Mouse (Mus musculus) embryonic stem cell, embryonic (primary cell): ENCODE measurements around the gene Eif4g1.

Experiments used
- CTCF ChIA-PET, 4 experiments: fragments of 300-600 bp in 2 of 4; fragments of 350-600 bp in 2 of 4; sonication (Branson Sonifier 250); formaldehyde crosslinking; loops; one replicate each; lab custom pipeline; 2022; ENCODE audit warnings: inconsistent platforms in 2 of 4; lab: Charles Lee
- POLR2A ChIA-PET, 4 experiments: fragments of 300-600 bp in 2 of 4; fragments of 350-600 bp in 2 of 4; sonication (Branson Sonifier 250); formaldehyde crosslinking; loops; one replicate each; lab custom pipeline; 2022; ENCODE audit warnings: antibody characterized with exemption in 4 of 4, inconsistent platforms in 1 of 4; lab: Charles Lee

The Eif4g1 gene

GRCm38 (mm10) chr16:20691617-20692016 is 23.5 kb downstream of the Eif4g1 start:
- CTCF ChIA-PET, result interaction anchor here in 1 of 4 experiments (1.4 kb wide), 1 partner anchor 11 kb away, joined by 6 read pairs; no protein-coding TSS in a partner anchor
- POLR2A ChIA-PET, result interaction anchor here (0.6 to 14.3 kb wide), 19 partner anchors 8 to 701 kb away, joined by 3 to 298 read pairs (median 4); partner anchors contain the start of genes Abcf3 (in 1 of the 4), Clcn2 (in 1 of the 4), Dvl3 (in 1 of the 4) and Eif4g1 (in 1 of the 4)

GRCm38 (mm10) chr16:20692241-20692965 is 24.3 kb downstream of the Eif4g1 start:
- ChIA-PET POLR2A (interaction anchor here (1.0 to 14.3 kb wide), 26 partner anchors 9 to 701 kb away, joined by 3 to 298 read pairs (median 4); partner anchors contain the start of genes Abcf3 (in 1 of the 4), Clcn2 (in 1 of the 4), Dvl3 (in 1 of the 4) and Eif2b5 (in 1 of the 4)), CTCF (interaction anchor here in 1 of 4 experiments (1.4 kb wide), 1 partner anchor 10 kb away, joined by 6 read pairs; no protein-coding TSS in a partner anchor)

- CTCF ChIA-PET, result interaction anchor here (0.5 to 1.4 kb wide), 8 partner anchors 9 to 205 kb away, joined by 3 to 6 read pairs (median 4); partner anchors contain the start of gene Clcn2 (in 1 of the 4)
- POLR2A ChIA-PET, result interaction anchor here (0.6 to 14.3 kb wide), 27 partner anchors 9 to 1558 kb away, joined by 3 to 298 read pairs (median 4); partner anchors contain the start of genes Clcn2 (in 1 of the 4), Dvl3 (in 1 of the 4), Eif2b5 (in 1 of the 4) and Polr2h (in 1 of the 4)
Measured at GRCm38 (mm10) chr16:20693111-20693701, 25.1 kb downstream of the Eif4g1 start, which contains the start of gene Fam131a. TSS of gene Fam131a (plus strand) at chr16:20693241.

- POLR2A ChIA-PET, result interaction anchor here in 2 of 4 experiments (1.0 to 14.3 kb wide), 6 partner anchors 10 to 197 kb away, joined by 4 to 298 read pairs (median 8); partner anchors contain the start of genes Clcn2 (in 1 of the 2), Dvl3 (in 1 of the 2), Eif2b5 (in 1 of the 2) and Polr2h (in 1 of the 2)
- CTCF ChIA-PET, result no interaction called here
Measured at GRCm38 (mm10) chr16:20694781-20695180, 26.7 kb downstream of the Eif4g1 start.

- ChIA-PET CTCF (no interaction called here), POLR2A (no interaction called here)
Measured at GRCm38 (mm10) chr16:20695622-20696323, 27.7 kb downstream of the Eif4g1 start.

- ChIA-PET CTCF (interaction anchor here in 2 of 4 experiments (0.7 to 0.9 kb wide), 2 partner anchors 63 to 190 kb away, joined by 3 to 4 read pairs; no protein-coding TSS in a partner anchor), POLR2A (interaction anchor here in 3 of 4 experiments (0.6 to 7.7 kb wide), 10 partner anchors 9 to 485 kb away, joined by 3 to 116 read pairs (median 10); partner anchors contain the start of genes Clcn2 (in 1 of the 3), Polr2h (in 1 of the 3) and Psmd2 (in 1 of the 3))
Measured at GRCm38 (mm10) chr16:20699266-20699665, 31.2 kb downstream of the Eif4g1 start.

- ChIA-PET POLR2A (interaction anchor here in 3 of 4 experiments (0.9 to 7.7 kb wide), 12 partner anchors 8 to 194 kb away, joined by 3 to 116 read pairs (median 4); partner anchors contain the start of genes Clcn2 (in 1 of the 3), Dvl3 (in 1 of the 3), Fam131a (in 1 of the 3) and Polr2h (in 1 of the 3)), CTCF (interaction anchor here in 2 of 4 experiments (0.6 to 1.7 kb wide), 4 partner anchors 10 to 191 kb away, joined by 3 to 6 read pairs (median 4); no protein-coding TSS in a partner anchor)
Measured at GRCm38 (mm10) chr16:20700036-20700435, 31.9 kb downstream of the Eif4g1 start.

- POLR2A ChIA-PET, result interaction anchor here (0.6 to 7.7 kb wide), 40 partner anchors 9 to 494 kb away, joined by 3 to 116 read pairs (median 5); partner anchors contain the start of genes Ap2m1 (in 2 of the 4), Clcn2 (in 2 of the 4), Fam131a (in 2 of the 4) and Polr2h (in 2 of the 4)
- CTCF ChIA-PET, result interaction anchor here (0.6 to 4.3 kb wide), 17 partner anchors 8 to 1343 kb away, joined by 3 to 30 read pairs (median 4); partner anchors contain the start of genes Clcn2 (in 2 of the 4) and Polr2h (in 2 of the 4)
Measured at GRCm38 (mm10) chr16:20701316-20701715, 33.2 kb downstream of the Eif4g1 start.

GRCm38 (mm10) chr16:20701729-20702521 is 33.8 kb downstream of the Eif4g1 start:
- CTCF ChIA-PET, result interaction anchor here (0.6 to 4.3 kb wide), 45 partner anchors 8 to 1343 kb away, joined by 3 to 30 read pairs (median 4); partner anchors contain the start of genes Clcn2 (in 4 of the 4), Polr2h (in 4 of the 4), Abcf3 (in 1 of the 4) and Fam131a (in 1 of the 4)
- POLR2A ChIA-PET, result interaction anchor here (0.6 to 7.7 kb wide), 64 partner anchors 9 to 942 kb away, joined by 3 to 116 read pairs (median 4); partner anchors contain the start of genes Ap2m1 (in 2 of the 4), Clcn2 (in 2 of the 4), Dvl3 (in 2 of the 4) and Fam131a (in 2 of the 4)

GRCm38 (mm10) chr16:20702522-20702893 is 34.4 kb downstream of the Eif4g1 start:
- POLR2A ChIA-PET, result interaction anchor here (0.5 to 7.7 kb wide), 61 partner anchors 8 to 942 kb away, joined by 3 to 116 read pairs (median 4); partner anchors contain the start of genes Alg3 (in 2 of the 4), Clcn2 (in 2 of the 4), Eef1akmt4 (in 2 of the 4) and Fam131a (in 2 of the 4)

GRCm38 (mm10) chr16:20703071-20703470 is 35.0 kb downstream of the Eif4g1 start:
- ChIA-PET POLR2A (interaction anchor here (0.5 to 7.7 kb wide), 53 partner anchors 8 to 943 kb away, joined by 3 to 116 read pairs (median 4); partner anchors contain the start of genes Alg3 (in 2 of the 4), Clcn2 (in 2 of the 4), Eef1akmt4 (in 2 of the 4) and Fam131a (in 2 of the 4)), CTCF (interaction anchor here (0.6 to 4.3 kb wide), 37 partner anchors 8 to 542 kb away, joined by 3 to 30 read pairs (median 5); partner anchors contain the start of genes Clcn2 (in 4 of the 4), Polr2h (in 4 of the 4), Abcf3 (in 1 of the 4) and Fam131a (in 1 of the 4))

More at GRCm38 (mm10) chr16:20702522-20702893, 34.4 kb downstream of the Eif4g1 start:
- CTCF ChIA-PET, result interaction anchor here (0.6 to 4.3 kb wide), 40 partner anchors 8 to 543 kb away, joined by 3 to 30 read pairs (median 5); partner anchors contain the start of genes Clcn2 (in 4 of the 4), Polr2h (in 4 of the 4), Abcf3 (in 1 of the 4) and Fam131a (in 1 of the 4)

GRCm38 (mm10) chr16:20703699-20704400 is 35.7 kb downstream of the Eif4g1 start:
- CTCF ChIA-PET, result interaction anchor here in 3 of 4 experiments (0.8 to 4.3 kb wide), 13 partner anchors 10 to 101 kb away, joined by 3 to 30 read pairs (median 6); partner anchors contain the start of genes Clcn2 (in 1 of the 3) and Polr2h (in 1 of the 3)
- POLR2A ChIA-PET, result interaction anchor here in 3 of 4 experiments (0.8 to 7.7 kb wide), 17 partner anchors 9 to 206 kb away, joined by 3 to 116 read pairs (median 6); partner anchors contain the start of genes Fam131a (in 2 of the 3), Alg3 (in 1 of the 3), Clcn2 (in 1 of the 3) and Eef1akmt4 (in 1 of the 3)

- ChIA-PET CTCF (interaction anchor here in 1 of 4 experiments (1.2 kb wide), 1 partner anchor 11 kb away, joined by 4 read pairs; the partner anchor contains the start of genes Clcn2 and Polr2h), POLR2A (interaction anchor here in 1 of 4 experiments (4.1 kb wide), 1 partner anchor 12 kb away, joined by 17 read pairs; the partner anchor contains the start of genes Clcn2 and Polr2h)
Measured at GRCm38 (mm10) chr16:20705786-20706185, 37.7 kb downstream of the Eif4g1 start.
